Mouse (Mus musculus): ENCODE data around the gene Alg14.

DNA sequence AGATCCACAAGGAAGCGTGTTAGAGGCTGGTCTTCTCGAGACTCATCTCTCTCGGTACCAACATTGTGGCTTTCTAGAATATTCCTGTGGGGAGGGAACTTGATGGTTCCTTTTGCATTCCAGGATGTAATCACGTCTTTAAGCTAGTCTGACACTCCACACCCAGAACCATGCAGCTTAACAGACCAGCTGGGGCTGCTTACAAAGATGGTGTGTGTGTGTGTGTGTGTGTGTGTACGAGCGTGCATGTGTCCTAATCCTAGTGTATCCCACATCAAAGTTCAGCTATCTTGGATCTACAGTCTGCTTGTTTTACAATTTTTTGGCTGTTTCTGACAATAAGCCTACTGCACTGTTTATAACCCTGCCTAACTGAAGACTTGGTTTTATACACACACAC lies 105.4 kb downstream of the Alg14 start:
- TF ChIP-seq POLR2A (IDR thresholded peaks at IDR 0.05; ENCODE audit: insufficient read depth, low read length) (no peak), EP300 (IDR thresholded peaks at IDR 0.05; ENCODE audit: insufficient read depth, low read depth, low read length) (no peak)
